Mouse (Mus musculus): ENCODE results near the gene Rsc1a1. TPM values are rescaled to one million over a fixed set of nuclear protein-coding genes. Genes with fewer than 3 reads are reported as not detected.

The Rsc1a1 gene
- polyA plus RNA-seq, 1 experiment, result 14.1 TPM

- no peak for TF ChIP-seq CTCF (IDR thresholded peaks at IDR 0.05; ENCODE audit: insufficient read depth, low read length)
- TF ChIP-seq POLR2A (IDR thresholded peaks at IDR 0.05; ENCODE audit: borderline replicate concordance, extremely low read depth, low read depth, low read length), result no peak
- Histone ChIP-seq H3K4me3 (replicated peaks; ENCODE audit: extremely low read depth, low read depth, low read length) (no peak overlapping the region), H3K4me1 (ENCODE audit: control insufficient read depth, insufficient read depth, low read length) (peaks cover 3% of the 10 kb centered on the region; the same call in 1 of the 2 replicates)
Observed at GRCm38 (mm10) chr4:141679016-141679415, 6.4 kb downstream of the Rsc1a1 start.

GRCm38 (mm10) chr4:141676462-141676979, 8.9 kb downstream of the Rsc1a1 start:
- DNase-seq, result no peak
- TF ChIP-seq CTCF (IDR thresholded peaks at IDR 0.05; ENCODE audit: insufficient read depth, low read length) (no peak), POLR2A (IDR thresholded peaks at IDR 0.05; ENCODE audit: borderline replicate concordance, extremely low read depth, low read depth, low read length) (no peak)
- H3K4me3 ChIP-seq (replicated peaks; ENCODE audit: extremely low read depth, low read depth, low read length), result no peak overlapping the region
- H3K4me1 ChIP-seq (ENCODE audit: control insufficient read depth, insufficient read depth, low read length), result no peaks in the 10 kb centered on the region; the same call in 1 of the 2 replicates
- 70% methylated on average over 5 of the region's 5 CpGs for WGBS

More at GRCm38 (mm10) chr4:141679016-141679415, 6.4 kb downstream of the Rsc1a1 start:
- 95% methylated on average over 2 of the region's 2 CpGs for WGBS
- no peak for DNase-seq

- no peak for DNase-seq
- TF ChIP-seq CTCF (IDR thresholded peaks at IDR 0.05; ENCODE audit: insufficient read depth, low read length), result no peak
- no peak for TF ChIP-seq POLR2A (IDR thresholded peaks at IDR 0.05; ENCODE audit: borderline replicate concordance, extremely low read depth, low read depth, low read length)
- WGBS, result 71% methylated on average over 13 of the region's 13 CpGs
- Histone ChIP-seq H3K4me3 (replicated peaks; ENCODE audit: extremely low read depth, low read depth, low read length) (no peak overlapping the region), H3K4me1 (ENCODE audit: control insufficient read depth, insufficient read depth, low read length) (no peaks in the 10 kb centered on the region; the same call in 1 of the 2 replicates)
Observed at GRCm38 (mm10) chr4:141672325-141672724, 13.1 kb downstream of the Rsc1a1 start.

- no peaks in the 10 kb centered on the region; the same call in 1 of the 2 replicates for H3K4me1 ChIP-seq (ENCODE audit: control insufficient read depth, insufficient read depth, low read length)
- H3K4me3 ChIP-seq (replicated peaks; ENCODE audit: extremely low read depth, low read depth, low read length), result no peak overlapping the region
- 79% methylated on average over 4 of the region's 4 CpGs for WGBS
- DNase-seq, result no peak
- TF ChIP-seq POLR2A (IDR thresholded peaks at IDR 0.05; ENCODE audit: borderline replicate concordance, extremely low read depth, low read depth, low read length) (no peak), CTCF (IDR thresholded peaks at IDR 0.05; ENCODE audit: insufficient read depth, low read length) (no peak)
Observed at GRCm38 (mm10) chr4:141671389-141671788, 14.0 kb downstream of the Rsc1a1 start.

- Histone ChIP-seq H3K4me1 (ENCODE audit: control insufficient read depth, insufficient read depth, low read length) (no peaks in the 10 kb centered on the region), H3K4me3 (replicated peaks; ENCODE audit: extremely low read depth, low read depth, low read length) (no peak overlapping the region)
- peak; percentile 46 for DNase-seq
- 65% methylated on average over 18 of the region's 18 CpGs for WGBS
- TF ChIP-seq CTCF (IDR thresholded peaks at IDR 0.05; ENCODE audit: insufficient read depth, low read length) (no peak), POLR2A (IDR thresholded peaks at IDR 0.05; ENCODE audit: borderline replicate concordance, extremely low read depth, low read depth, low read length) (no peak)
Observed at GRCm38 (mm10) chr4:141669898-141670712, 15.3 kb downstream of the Rsc1a1 start.

- Histone ChIP-seq H3K4me1 (ENCODE audit: control insufficient read depth, insufficient read depth, low read length) (peaks cover 6% of the 10 kb centered on the region), H3K4me3 (replicated peaks; ENCODE audit: extremely low read depth, low read depth, low read length) (peak within 1 kb of the TSS; percentile 61)
- DNase-seq, result no peak
- TF ChIP-seq POLR2A (IDR thresholded peaks at IDR 0.05; ENCODE audit: borderline replicate concordance, extremely low read depth, low read depth, low read length), result no peak
- TF ChIP-seq CTCF (IDR thresholded peaks at IDR 0.05; ENCODE audit: insufficient read depth, low read length), result no peak
- WGBS, result 74% methylated on average over 8 of the region's 8 CpGs
Observed at GRCm38 (mm10) chr4:141664799-141665198, 20.6 kb downstream of the Rsc1a1 start, which contains the start of gene Plekhm2. Gene Plekhm2 (minus strand): TSS chr4:141664899.

- TF ChIP-seq CTCF (IDR thresholded peaks at IDR 0.05; ENCODE audit: insufficient read depth, low read length) (no peak), POLR2A (IDR thresholded peaks at IDR 0.05; ENCODE audit: borderline replicate concordance, extremely low read depth, low read depth, low read length) (peak; percentile 57; the same call in 1 of the 2 replicates)
- peak; percentile 76 for DNase-seq
- Histone ChIP-seq H3K4me3 (replicated peaks; ENCODE audit: extremely low read depth, low read depth, low read length) (peak overlapping the region; percentile 61), H3K4me1 (ENCODE audit: control insufficient read depth, insufficient read depth, low read length) (peaks cover 6% of the 10 kb centered on the region)
- WGBS, result under 1% methylated on average over 60 of the region's 60 CpGs
Observed at GRCm38 (mm10) chr4:141664011-141664745, 21.2 kb downstream of the Rsc1a1 start.

- DNase-seq, result peak; percentile 50
- Histone ChIP-seq H3K4me3 (replicated peaks; ENCODE audit: extremely low read depth, low read depth, low read length) (peak overlapping the region; percentile 61), H3K4me1 (ENCODE audit: control insufficient read depth, insufficient read depth, low read length) (peaks cover 6% of the 10 kb centered on the region)
- WGBS, result 1% methylated on average over 47 of the region's 47 CpGs
- TF ChIP-seq CTCF (IDR thresholded peaks at IDR 0.05; ENCODE audit: insufficient read depth, low read length) (no peak), POLR2A (IDR thresholded peaks at IDR 0.05; ENCODE audit: borderline replicate concordance, extremely low read depth, low read depth, low read length) (no peak)
Observed at GRCm38 (mm10) chr4:141663122-141663931, 22.1 kb downstream of the Rsc1a1 start.
